Mouse (Mus musculus) urinary bladder, postnatal 10 days (tissue): ENCODE measurements around the gene A930004D18Rik.

Source experiments
- DNase-seq: peaks from one replicate; pipeline ENCODE4 v3.0.0; 2022; ENCODE audit warnings: low spot score

A930004D18Rik gene

GRCm38 (mm10) chr2:18037491-18037890 is at the start of gene A930004D18Rik:
A930004D18Rik (minus strand) TSS chr2:18037737.
- no peak for DNase-seq

- no peak for DNase-seq
Observed at GRCm38 (mm10) chr2:18080182-18080860, 42.8 kb upstream of the A930004D18Rik start.

GRCm38 (mm10) chr2:18071947-18072346 is 34.4 kb upstream of the A930004D18Rik start:
- DNase-seq = no peak

- no peak for DNase-seq
Observed at GRCm38 (mm10) chr2:18068071-18068796, 30.7 kb upstream of the A930004D18Rik start.

GRCm38 (mm10) chr2:18066436-18066835 is 28.9 kb upstream of the A930004D18Rik start:
- no peak for DNase-seq

DNA sequence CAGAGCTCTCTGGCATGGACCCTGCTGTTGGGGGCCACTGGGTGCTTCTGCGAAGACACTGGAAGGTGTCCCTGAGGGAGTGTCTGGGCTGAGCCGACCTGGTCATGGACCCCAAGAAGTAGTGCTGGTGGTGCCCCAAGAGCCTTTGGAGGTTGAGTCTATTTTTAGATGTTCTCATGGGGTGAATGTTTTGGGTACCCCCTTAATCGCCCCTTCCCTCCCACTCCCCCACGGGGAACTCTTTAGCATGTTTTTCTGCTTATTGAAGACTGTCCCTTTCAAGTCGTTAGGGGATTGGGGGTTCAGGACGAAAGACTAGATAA is 28.1 kb upstream of the A930004D18Rik start:
- DNase-seq = no peak

- peak; percentile 44 for DNase-seq
Observed at GRCm38 (mm10) chr2:18064941-18065707, 27.6 kb upstream of the A930004D18Rik start.

DNA sequence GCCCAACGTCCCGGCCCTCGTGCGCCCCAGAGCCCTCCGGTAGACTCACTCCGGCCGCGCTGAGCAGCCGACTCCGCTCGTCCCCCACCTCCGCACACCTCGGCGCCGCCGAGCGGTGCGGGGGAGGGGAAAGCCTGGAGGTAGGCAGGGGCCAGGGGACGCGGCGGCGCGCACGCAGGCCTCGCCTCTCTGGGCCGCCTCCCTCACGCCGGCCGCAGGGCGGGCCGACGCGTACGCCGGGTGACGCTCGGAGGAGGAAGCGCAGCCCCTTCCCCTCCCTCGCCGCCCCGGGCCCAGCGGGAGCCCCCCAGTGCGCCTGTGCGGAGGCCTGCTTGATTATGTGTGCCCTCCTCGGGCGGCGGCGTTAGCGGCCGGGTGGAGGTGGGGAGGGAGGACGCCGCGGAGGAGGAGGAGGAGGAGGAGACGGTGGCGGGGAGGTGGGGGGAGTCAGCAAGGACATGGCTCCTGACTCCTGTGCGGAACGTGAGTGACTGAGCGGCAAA is 26.9 kb upstream of the A930004D18Rik start:
- peak; percentile 60 for DNase-seq

- DNase-seq = no peak
Observed at GRCm38 (mm10) chr2:18063763-18064251, 26.3 kb upstream of the A930004D18Rik start.

- DNase-seq = no peak
Observed at GRCm38 (mm10) chr2:18060396-18060795, 22.9 kb upstream of the A930004D18Rik start.

DNA sequence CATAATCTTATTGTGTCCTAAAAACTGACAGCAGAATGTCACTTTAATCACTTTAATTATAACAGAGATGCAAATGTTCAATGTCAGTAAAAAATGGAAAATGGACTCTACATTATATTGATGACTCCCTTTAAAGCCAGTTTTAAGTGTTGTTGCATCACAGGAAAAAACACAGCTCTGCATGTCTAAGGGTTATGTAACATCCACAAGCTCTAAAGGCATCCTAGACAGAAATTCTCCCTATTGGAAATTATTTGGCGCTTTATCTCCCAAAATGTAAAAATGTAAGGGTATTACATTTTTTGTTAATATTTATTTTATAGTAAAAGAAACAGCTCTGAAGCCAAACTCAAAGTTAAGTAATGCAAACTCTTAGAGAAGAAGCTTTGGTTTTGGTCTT is 22.4 kb upstream of the A930004D18Rik start:
- DNase-seq = no peak

DNA sequence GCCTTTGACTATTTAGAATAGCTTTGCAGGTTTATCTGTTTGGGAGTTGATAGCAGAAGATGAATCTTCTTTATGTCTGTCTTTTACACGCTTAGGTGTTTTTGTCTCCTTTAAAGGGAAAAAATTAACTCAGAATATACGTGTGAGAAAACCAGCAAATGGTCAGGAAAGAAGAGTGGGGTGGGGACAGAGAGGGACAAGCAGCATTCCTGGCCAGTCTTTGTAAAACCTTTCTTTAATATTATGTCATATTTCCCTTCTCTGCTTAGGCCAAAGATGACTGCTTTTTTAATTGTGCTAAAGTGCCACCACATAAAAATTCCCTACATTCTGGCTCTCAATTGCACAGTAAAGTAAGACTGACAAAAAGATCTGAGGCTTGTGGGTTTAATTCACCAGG is 21.5 kb upstream of the A930004D18Rik start:
- DNase-seq = no peak

GRCm38 (mm10) chr2:18058146-18058708 is 20.7 kb upstream of the A930004D18Rik start:
- no peak for DNase-seq

- DNase-seq = no peak
Observed at GRCm38 (mm10) chr2:18057336-18058145, 20.0 kb upstream of the A930004D18Rik start.

DNA sequence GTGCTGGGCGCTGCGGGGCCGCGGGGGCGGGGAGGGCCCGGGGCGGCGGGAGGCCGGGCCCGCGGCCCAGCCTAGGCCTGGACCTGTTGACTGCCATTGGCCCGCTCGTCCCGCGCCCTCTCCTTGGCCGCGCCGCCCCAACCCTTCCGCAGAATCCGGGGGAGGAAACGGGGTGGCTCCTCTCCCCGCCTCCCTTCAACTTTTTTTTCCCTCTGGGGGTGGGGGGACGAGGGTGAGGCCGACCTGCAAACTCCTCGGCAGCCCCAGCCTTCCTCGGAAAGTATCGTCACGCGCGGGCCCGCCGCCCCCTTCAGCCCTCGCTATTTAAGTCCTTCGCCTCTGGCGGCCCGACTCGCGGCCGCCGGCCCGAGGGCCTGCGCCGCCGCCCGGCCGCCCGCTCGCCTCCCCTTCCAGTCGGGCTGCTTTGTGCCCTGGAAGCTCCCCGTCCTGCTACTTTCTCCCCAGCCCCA is 19.3 kb upstream of the A930004D18Rik start:
- peak; percentile 88 for DNase-seq

DNA sequence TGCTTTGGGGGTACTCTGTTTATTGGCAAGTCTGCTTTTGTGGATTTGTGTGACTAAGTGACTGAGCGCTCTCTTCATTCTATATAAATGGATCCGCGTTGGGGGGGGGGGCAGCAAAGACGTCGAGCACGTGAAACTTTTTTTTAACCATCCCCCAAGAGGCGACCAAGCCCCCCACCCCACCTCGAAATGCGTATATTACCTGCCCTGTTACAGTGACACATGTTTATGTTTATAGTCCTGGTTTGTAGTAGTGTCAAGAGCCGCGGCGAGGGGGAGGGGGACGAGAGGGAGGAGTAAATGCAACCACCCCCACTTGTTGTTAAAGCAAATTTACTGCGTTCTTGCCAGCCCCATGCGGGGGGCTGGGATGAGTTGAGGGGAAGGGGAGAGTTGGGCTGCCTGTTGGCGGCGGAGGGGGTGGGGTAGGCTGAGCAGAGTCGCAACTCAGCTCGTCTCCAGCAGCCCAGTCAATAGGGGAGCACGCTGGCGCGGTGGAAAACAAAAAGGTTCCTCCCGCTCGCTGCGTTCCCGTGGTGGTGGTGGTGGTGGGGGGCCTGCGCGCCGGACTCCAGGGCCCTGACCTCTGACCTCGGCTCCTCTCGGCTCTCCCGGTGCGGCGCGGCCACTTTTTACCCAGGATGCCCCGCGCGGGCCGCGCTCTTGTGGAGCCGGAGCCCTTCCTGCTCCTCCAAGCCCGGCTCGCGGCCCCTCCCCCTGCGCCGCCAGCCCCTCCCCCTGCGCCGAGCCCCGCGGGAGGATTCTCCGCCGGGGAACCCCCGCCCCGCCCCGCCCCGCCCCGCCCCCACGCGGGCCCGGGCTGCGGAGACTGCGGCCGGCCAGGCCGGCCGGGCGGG is 18.6 kb upstream of the A930004D18Rik start:
- peak; percentile 84 for DNase-seq

DNA sequence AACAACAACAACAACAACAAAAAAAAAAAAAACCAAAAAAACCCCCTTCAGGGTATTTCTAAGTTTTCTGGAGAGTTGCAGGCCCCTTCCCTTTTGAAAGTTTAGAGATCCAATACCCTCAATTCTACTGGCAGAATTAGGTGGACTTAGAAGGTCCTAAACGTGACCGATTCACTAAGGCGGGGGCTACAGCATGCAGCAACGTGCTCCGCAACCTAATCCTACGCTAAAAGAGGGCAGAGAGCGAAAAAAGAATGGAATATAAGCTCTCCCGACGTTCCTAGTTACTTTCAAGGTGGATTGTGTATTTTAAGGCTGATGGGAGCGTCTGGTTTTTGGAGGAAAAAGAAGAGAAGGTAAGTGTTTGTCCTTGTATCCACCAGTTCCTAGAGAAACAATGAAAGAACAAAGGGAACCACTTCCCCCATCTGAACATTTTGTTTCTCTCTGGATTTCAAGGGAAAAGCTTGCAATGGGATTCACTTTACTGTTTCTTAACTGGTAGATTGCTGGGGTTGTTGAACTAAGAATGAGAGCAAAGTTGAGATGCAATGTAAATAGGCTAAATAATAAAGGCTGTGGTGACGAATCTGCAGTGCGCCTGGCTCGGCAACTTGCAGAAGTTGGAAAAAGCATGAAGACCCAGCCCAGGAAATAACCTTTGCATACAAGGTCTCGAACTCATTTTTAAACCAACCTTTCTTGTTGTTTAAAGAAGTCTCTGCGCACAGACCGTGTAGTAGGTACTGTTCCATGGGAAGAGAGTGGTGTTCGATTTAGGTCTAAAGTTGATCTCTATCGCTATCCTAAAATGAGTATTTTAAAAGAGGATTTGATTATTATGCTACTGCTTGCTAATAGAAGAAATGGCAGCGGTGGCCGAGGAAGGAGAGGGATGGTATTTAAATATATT is 17.7 kb upstream of the A930004D18Rik start, which contains the start of gene Mllt10:
TSS of gene Mllt10 (plus strand) at position 222 of the 913 bp plus-strand sequence.
- DNase-seq = no peak

GRCm38 (mm10) chr2:18053951-18054530 is 16.5 kb upstream of the A930004D18Rik start:
- no peak for DNase-seq
